17 mouse cellular contexts compared by ENCODE assay signal in the genomic region with DNA sequence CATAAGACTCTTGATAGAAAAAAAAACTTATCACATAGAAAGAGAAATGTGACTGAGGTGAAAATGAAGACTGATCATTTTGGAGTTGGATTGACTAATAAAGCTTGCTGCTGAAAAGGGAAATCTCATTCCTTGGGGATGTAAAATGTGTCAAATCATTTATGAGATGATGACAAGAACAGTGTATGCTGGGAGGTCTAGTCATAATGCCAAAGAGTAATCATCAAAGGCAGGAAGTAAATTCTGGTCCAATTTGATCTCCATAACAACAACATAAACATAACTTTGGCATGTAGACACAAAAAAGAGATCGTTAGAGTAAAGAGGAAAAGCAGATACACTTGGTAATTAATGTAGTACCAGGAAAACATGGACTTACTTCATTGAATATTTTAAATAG.
"Had no signal": no experiment of that assay in that cellular context is flagged by ENCODE, and none has a peak within 500 bp of the region (broad histone marks: within the 10 kb centered on the region; RNA-seq: fewer than 3 reads in every experiment).

No protein-coding gene starts in this region.

- H3K9ac ChIP-seq: liver, embryonic 13.5 days; liver, embryonic 15.5 days; midbrain, embryonic 13.5 days; midbrain, embryonic 15.5 days; neural tube, embryonic 12.5 days; stomach, embryonic 15.5 days had no signal

- H3K4me2 ChIP-seq: liver, embryonic 11.5 days; liver, embryonic 13.5 days; liver, embryonic 15.5 days; midbrain, embryonic 11.5 days; midbrain, embryonic 13.5 days; midbrain, embryonic 15.5 days; neural tube, embryonic 12.5 days; stomach, embryonic 15.5 days had no signal

- ATAC-seq: midbrain, embryonic 13.5 days; midbrain, embryonic 15.5 days had no signal

- H3K4me1 ChIP-seq: liver, embryonic 13.5 days; liver, embryonic 15.5 days; megakaryocyte, embryonic 14.5 days; midbrain, embryonic 13.5 days; midbrain, embryonic 15.5 days; neural tube, embryonic 12.5 days; stomach, embryonic 15.5 days had no signal

- DNase-seq: liver, embryonic 13.5 days; lung, adult 18-20 months; lung, postnatal 14 days; lung, postnatal 4 days; right cerebral cortex, postnatal 14 days; thymus, adult 2 months; thymus, postnatal 25 days; thymus, postnatal 4 days had no signal

- H3K36me3 ChIP-seq: liver, embryonic 13.5 days; liver, embryonic 15.5 days; midbrain, embryonic 13.5 days; midbrain, embryonic 15.5 days; neural tube, embryonic 12.5 days; stomach, embryonic 15.5 days had no signal

- H3K9me3 ChIP-seq: liver, embryonic 13.5 days; liver, embryonic 15.5 days; midbrain, embryonic 13.5 days; midbrain, embryonic 15.5 days; neural tube, embryonic 12.5 days; stomach, embryonic 15.5 days had no signal

- H3K4me3 ChIP-seq: liver, embryonic 13.5 days; liver, embryonic 15.5 days; megakaryocyte, embryonic 14.5 days; midbrain, embryonic 13.5 days; midbrain, embryonic 15.5 days; neural tube, embryonic 12.5 days; stomach, embryonic 15.5 days had no signal

- H3K27ac ChIP-seq: liver, embryonic 13.5 days; liver, embryonic 15.5 days; midbrain, embryonic 13.5 days; midbrain, embryonic 15.5 days; neural tube, embryonic 12.5 days; stomach, embryonic 15.5 days; stomach, postnatal 0 days had no signal

- H3K27me3 ChIP-seq: liver, embryonic 13.5 days; liver, embryonic 15.5 days; megakaryocyte, embryonic 14.5 days; midbrain, embryonic 13.5 days; midbrain, embryonic 15.5 days; neural tube, embryonic 12.5 days; stomach, embryonic 15.5 days had no signal
